Mouse (Mus musculus) bone marrow macrophage, adult 2 months (primary cell): ENCODE data around the gene Pafah1b2.

Experiments used
- CTCF ChIP-seq: IDR thresholded peaks from 2 replicates; pipeline ENCODE4 v1.5.1; 2012; ENCODE audit warnings: low read depth, mild to moderate bottlenecking, low read length, moderate library complexity
- POLR2A ChIP-seq: IDR thresholded peaks from 2 replicates; pipeline ENCODE4 v1.6.1; 2012; ENCODE audit warnings: mild to moderate bottlenecking, low read depth, low read length, borderline replicate concordance

DNA sequence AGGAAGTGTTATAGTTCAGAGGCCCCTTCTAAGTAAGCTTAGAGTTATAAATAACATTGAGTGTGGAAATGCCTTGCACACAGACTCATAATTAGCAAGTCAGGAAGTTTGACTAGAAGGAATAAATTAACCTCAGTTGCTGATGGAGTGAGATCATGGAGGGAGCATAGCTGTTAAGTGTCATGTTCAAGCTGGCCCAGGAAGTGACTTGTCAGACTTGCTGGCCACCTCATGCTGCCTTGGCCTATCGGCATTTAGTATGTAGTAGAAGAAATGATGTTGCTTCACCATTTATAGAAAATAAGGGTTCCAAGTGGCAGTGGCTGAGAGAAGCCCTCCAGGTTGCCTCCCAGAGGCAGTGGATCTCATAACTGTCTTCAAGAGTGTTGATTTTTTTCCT, 20.6 kb upstream of the Pafah1b2 start:
- no peak for TF ChIP-seq CTCF
- TF ChIP-seq POLR2A, result no peak
